Mouse (Mus musculus) thymus, adult 2 months (tissue): ENCODE results near the gene Jag2.

Experiments used
- CTCF ChIP-seq: fragments of 200-500 bp; IDR thresholded peaks from 2 replicates; pipeline ENCODE4 v1.5.1; 2012; ENCODE audit warnings: mild to moderate bottlenecking, control low read depth, low read length, moderate library complexity, borderline replicate concordance; ENCODE audit not compliant: control insufficient read depth, poor library complexity, insufficient read depth; ENCODE audit errors: extremely low read depth
- POLR2A ChIP-seq: fragments of 200-500 bp; IDR thresholded peaks from 2 replicates; pipeline ENCODE4 v1.6.1; 2012; ENCODE audit warnings: mild to moderate bottlenecking, low read length, control low read depth, moderate library complexity; ENCODE audit not compliant: control insufficient read depth, poor library complexity, insufficient read depth; ENCODE audit errors: extremely low read depth

GRCm38 (mm10) chr12:112941776-112942713 is 12.5 kb upstream of the Jag2 start, which contains the start of gene Nudt14:
- TF ChIP-seq CTCF = no peak
- no peak for TF ChIP-seq POLR2A
